Mouse (Mus musculus): ENCODE data around the gene Olfr155.

DNA sequence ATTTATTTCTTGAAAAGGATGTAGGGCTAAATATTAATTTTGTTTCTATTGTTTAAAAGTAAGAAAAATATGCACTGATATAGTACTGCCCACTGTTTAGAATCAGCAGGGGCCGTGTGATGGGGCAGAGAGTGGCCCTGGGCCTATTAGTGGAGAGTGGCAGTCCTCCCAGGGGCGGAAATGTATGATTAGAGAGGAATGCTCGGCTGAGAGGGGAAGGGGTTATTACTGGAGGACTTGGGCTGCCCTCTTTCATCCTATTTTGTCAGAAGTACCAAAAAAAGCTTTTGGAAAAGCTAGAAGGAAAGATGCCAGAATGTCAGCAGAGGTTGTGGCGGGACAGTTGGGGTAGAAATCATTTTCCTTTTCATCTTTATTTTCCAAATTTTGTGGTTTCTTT lies 32.8 kb downstream of the Olfr155 start:
- TF ChIP-seq POLR2A (IDR thresholded peaks at IDR 0.05; ENCODE audit: borderline replicate concordance, insufficient read depth, low read length) (no peak), CTCF (IDR thresholded peaks at IDR 0.05; ENCODE audit: borderline replicate concordance, insufficient read depth, low read depth, low read length) (no peak)
